Mouse (Mus musculus) forebrain, postnatal 0 days (tissue): ENCODE results near the gene Kif27. TPM values are rescaled to one million over a fixed set of nuclear protein-coding genes. Genes with fewer than 3 reads are reported as not detected.

ENCODE experiments used
- ATAC-seq: fragments of 200-750 bp; cut with Nextera tagmentation; 2 replicates; pipeline ENCODE4 v1.8.0; 2017; ENCODE audit warnings: mild to moderate bottlenecking, moderate library complexity
- DNase-seq: peaks from one replicate; pipeline ENCODE4 v3.0.0-alpha.2; 2015
- H3K27ac ChIP-seq: fragments of 300-500 bp; sonication (generic); 2 replicates; pipeline ENCODE4 v1.5.1; 2014; ENCODE audit warnings: low read depth, mild to moderate bottlenecking, antibody characterized with exemption, low read length, moderate library complexity, mixed read lengths
- H3K27me3 ChIP-seq: fragments of 300-500 bp; sonication (generic); 2 replicates; pipeline ENCODE4 v1.6.1; 2014; ENCODE audit warnings: mild to moderate bottlenecking, low read length, mixed read lengths; ENCODE audit not compliant: insufficient read depth
- H3K36me3 ChIP-seq: fragments of 300-500 bp; sonication (generic); 2 replicates; pipeline ENCODE4 v1.6.1; 2014; ENCODE audit warnings: mild to moderate bottlenecking, moderate library complexity; ENCODE audit not compliant: insufficient read depth
- H3K4me1 ChIP-seq: fragments of 300-500 bp; sonication (generic); 2 replicates; pipeline ENCODE4 v1.6.1; 2014; ENCODE audit warnings: antibody characterized with exemption; ENCODE audit not compliant: insufficient read depth
- H3K4me2 ChIP-seq: fragments of 300-500 bp; sonication (generic); 2 replicates; pipeline ENCODE4 v1.6.1; 2014; ENCODE audit warnings: low read depth, mild to moderate bottlenecking, moderate library complexity
- H3K4me3 ChIP-seq: fragments of 300-500 bp; sonication (generic); 2 replicates; pipeline ENCODE4 v1.5.1; 2014; ENCODE audit warnings: low read depth, low read length, mixed read lengths
- H3K9ac ChIP-seq: fragments of 300-500 bp; sonication (generic); 2 replicates; pipeline ENCODE4 v1.6.1; 2014; ENCODE audit warnings: mild to moderate bottlenecking
- H3K9me3 ChIP-seq: fragments of 300-500 bp; sonication (generic); 2 replicates; pipeline ENCODE4 v1.6.1; 2016; ENCODE audit warnings: low read length
- CTCF ChIP-seq: sonication (generic); IDR thresholded peaks from 2 replicates; pipeline ENCODE4 v1.5.1; 2016; ENCODE audit warnings: antibody characterized with exemption, control low read depth, low read depth
- WGBS: fragments of 180-500 bp; shearing (Covaris S2); extraction: QIAGEN DNeasy Blood & Tissue Kit; methylation state at CpG from one replicate; pipeline ENCODE4 v1.1.7; 2014; 5-methylcytosine and 5-hydroxymethylcytosine counted together
- polyA plus RNA-seq: library from polyadenylated mRNA; unstranded; fragments of >200 nt; fragmentation: Nextera tagmentation; extraction: Ambion mirVana; gene quantifications from 2 replicates; pipeline ENCODE4 v1.2.1, GENCODE M21; 2015
- total RNA-seq: library from RNA; depleted of rRNA; stranded (reverse); fragments of >200 nt; gene quantifications from 2 replicates; pipeline ENCODE4 v1.2.3, GENCODE M21; 2014

Gene Kif27
- total and polyA plus RNA-seq, 2 experiments from 2014 or later = 2.0 to 5.2 TPM

DNA sequence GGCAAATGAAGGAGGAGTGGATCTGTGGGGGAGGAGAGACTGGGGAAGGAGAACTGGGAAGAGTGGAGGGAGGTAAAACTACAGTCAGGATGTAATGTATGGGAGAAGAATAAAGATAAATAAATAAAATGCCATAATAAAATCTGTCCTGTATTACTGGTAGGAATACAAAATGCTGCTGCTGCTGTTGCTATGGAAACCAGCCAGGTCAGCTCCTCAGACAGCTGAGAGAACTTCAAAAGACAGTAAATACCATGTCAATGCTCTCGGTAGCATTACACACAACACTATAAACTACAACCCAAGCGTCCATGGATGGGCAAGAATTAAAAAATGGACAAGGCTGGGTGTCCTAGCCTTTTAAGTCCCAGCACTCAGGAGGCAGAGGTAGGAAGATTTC is 41.2 kb downstream of the Kif27 start:
- H3K27ac ChIP-seq = no peak overlapping the region; the same call in 1 of the 2 replicates

DNA sequence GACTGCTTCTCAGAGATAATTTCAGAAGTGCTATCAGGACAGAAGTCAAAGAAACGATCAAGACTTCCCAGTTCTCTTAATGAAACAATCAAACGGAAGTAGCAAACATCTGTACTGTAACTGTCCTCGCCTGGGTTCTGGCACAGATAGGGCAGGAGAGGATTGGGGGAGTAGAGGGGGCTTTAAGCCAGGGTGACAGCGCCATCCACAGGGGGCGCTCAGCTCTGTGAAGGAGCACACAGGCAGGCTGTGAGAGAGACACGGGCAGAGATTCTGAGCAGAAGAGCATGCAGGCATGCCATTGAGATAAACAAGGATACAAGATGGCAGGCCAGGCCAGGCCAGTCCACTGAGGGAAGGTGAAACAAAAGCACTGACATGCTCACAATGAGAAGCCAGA is 43.9 kb downstream of the Kif27 start:
- Histone ChIP-seq H3K9me3 (no peaks in the 10 kb centered on the region), H3K9ac (no peak overlapping the region), H3K4me2 (no peak overlapping the region), H3K27ac (no peak overlapping the region), H3K36me3 (no peaks in the 10 kb centered on the region), H3K4me3 (no peak overlapping the region), H3K27me3 (no peaks in the 10 kb centered on the region), H3K4me1 (no peaks in the 10 kb centered on the region)
- DNase-seq (no peak), ATAC-seq (no peak)
- no peak for TF ChIP-seq CTCF
- 65% methylated on average over 6 of the region's 6 CpGs for WGBS

More for the DNA sequence above, 41.2 kb downstream of the Kif27 start:
- DNase-seq (no peak), ATAC-seq (no peak)
- H3K27me3 ChIP-seq = no peaks in the 10 kb centered on the region
- no peaks in the 10 kb centered on the region for H3K4me1 ChIP-seq
- 49% methylated on average over 2 of the region's 2 CpGs for WGBS
- no peak overlapping the region for H3K4me2 ChIP-seq
- no peak overlapping the region for H3K4me3 ChIP-seq
- no peak for TF ChIP-seq CTCF
- H3K9me3 ChIP-seq = no peaks in the 10 kb centered on the region
- no peak overlapping the region for H3K9ac ChIP-seq
- H3K36me3 ChIP-seq = no peaks in the 10 kb centered on the region

DNA sequence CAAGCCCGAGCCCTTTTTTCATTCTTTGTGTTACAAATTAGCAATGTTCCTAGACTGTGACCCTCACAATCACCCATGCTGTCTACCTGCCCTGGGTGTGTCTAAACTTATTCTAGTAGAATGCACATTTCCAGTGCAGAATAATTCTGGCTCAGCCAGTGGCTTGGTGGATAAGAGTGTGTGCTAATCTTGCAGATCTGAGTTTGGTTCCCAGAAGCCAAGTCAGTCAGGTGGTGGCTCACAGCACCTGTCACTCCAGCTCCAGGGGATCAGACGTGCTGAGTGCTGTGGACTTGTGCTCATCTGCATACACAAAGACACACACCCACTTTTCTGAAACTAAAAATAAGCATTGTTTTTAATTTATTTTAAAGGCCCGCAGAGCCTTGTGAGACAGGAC is 45.2 kb downstream of the Kif27 start:
- TF ChIP-seq CTCF = no peak
- Histone ChIP-seq H3K4me2 (no peak overlapping the region), H3K27ac (no peak overlapping the region), H3K4me3 (no peak overlapping the region), H3K9ac (no peak overlapping the region), H3K9me3 (no peaks in the 10 kb centered on the region), H3K27me3 (no peaks in the 10 kb centered on the region), H3K36me3 (no peaks in the 10 kb centered on the region), H3K4me1 (no peaks in the 10 kb centered on the region)
- no peak for ATAC-seq
- DNase-seq = no peak
- WGBS = 67% methylated on average over 3 of the region's 3 CpGs

DNA sequence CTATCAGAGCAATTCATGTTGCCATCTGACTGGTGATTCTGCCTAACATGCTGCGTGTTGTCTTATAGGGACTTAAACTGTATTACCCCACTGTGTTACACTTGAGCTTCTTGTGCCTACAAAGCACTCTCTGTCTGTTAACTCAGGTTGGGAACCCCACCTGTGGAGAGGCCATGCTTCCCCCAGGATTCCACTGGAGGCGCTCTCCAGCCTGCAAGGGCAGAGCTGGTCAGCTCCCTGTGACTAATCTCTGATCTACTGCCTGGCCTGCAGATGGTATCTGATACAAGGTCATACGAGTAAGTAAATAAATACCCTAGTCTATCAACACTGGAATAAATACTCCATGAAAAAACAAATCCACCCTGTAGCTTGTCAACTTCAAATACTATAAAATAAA is 47.6 kb downstream of the Kif27 start:
- H3K9ac ChIP-seq = no peak overlapping the region
- ATAC-seq = no peak
- H3K4me1 ChIP-seq = no peaks in the 10 kb centered on the region
- no peak for DNase-seq
- H3K27me3 ChIP-seq = no peaks in the 10 kb centered on the region
- no peak overlapping the region for H3K4me3 ChIP-seq
- no peak overlapping the region for H3K4me2 ChIP-seq
- TF ChIP-seq CTCF = no peak
- no peak overlapping the region for H3K27ac ChIP-seq
- H3K9me3 ChIP-seq = no peaks in the 10 kb centered on the region
- H3K36me3 ChIP-seq = no peaks in the 10 kb centered on the region
- 50% methylated on average over 3 of the region's 3 CpGs for WGBS

DNA sequence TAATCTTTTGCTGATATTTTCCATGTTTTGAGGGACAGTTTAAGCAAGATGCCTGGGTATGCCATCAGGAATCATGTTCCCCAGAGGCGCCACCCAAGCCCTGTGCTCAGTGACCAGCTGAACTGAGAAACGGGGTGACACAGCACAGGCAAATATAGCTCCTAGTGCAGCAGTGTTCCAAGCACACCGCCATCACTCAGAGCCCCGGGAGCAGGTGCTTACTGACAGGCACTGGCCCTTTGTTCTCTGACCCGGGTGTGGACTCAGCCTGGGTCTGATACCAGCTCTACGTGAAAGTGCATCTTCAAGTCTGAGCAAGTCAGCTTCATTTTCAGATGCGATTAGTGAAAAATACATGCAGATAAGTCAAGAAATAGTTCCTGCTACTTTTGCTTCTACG is 49.4 kb downstream of the Kif27 start:
- H3K27ac ChIP-seq = no peak overlapping the region
- ATAC-seq = no peak

DNA sequence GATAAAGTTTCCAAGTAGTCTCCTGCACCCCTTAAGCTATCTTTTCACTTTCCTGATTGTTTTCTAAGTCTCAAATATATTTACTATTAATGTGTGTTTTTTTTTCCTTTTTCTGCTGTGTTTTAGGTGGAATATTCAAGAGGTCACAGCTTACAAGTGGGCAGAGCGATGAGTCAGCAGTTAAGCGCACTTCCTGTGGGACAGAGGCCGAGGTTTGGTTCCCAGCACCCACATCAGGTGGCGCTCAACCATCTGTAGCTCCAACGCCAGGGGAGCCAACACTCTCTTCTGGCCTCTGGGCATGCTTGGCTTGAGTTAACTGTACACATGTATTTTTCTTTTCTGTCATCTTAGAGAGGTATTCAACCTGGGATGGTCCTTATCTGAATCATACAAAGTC is 51.5 kb downstream of the Kif27 start:
- DNase-seq (no peak), ATAC-seq (no peak)
- H3K27me3 ChIP-seq = no peaks in the 10 kb centered on the region
- no peaks in the 10 kb centered on the region for H3K9me3 ChIP-seq
- TF ChIP-seq CTCF = no peak
- no peaks in the 10 kb centered on the region for H3K4me1 ChIP-seq
- 94% methylated on average over 5 of the region's 5 CpGs for WGBS
- no peak overlapping the region for H3K4me3 ChIP-seq
- no peaks in the 10 kb centered on the region for H3K36me3 ChIP-seq
- H3K4me2 ChIP-seq = no peak overlapping the region
- no peak overlapping the region for H3K9ac ChIP-seq
- no peak overlapping the region for H3K27ac ChIP-seq

More for the DNA sequence above, 49.4 kb downstream of the Kif27 start:
- DNase-seq = no peak
- no peak for TF ChIP-seq CTCF
- no peaks in the 10 kb centered on the region for H3K27me3 ChIP-seq
- no peaks in the 10 kb centered on the region for H3K4me1 ChIP-seq
- H3K36me3 ChIP-seq = no peaks in the 10 kb centered on the region
- H3K9me3 ChIP-seq = no peaks in the 10 kb centered on the region
- WGBS = 76% methylated on average over 8 of the region's 8 CpGs
- no peak overlapping the region for H3K9ac ChIP-seq
- no peak overlapping the region for H3K4me2 ChIP-seq
- H3K4me3 ChIP-seq = no peak overlapping the region

DNA sequence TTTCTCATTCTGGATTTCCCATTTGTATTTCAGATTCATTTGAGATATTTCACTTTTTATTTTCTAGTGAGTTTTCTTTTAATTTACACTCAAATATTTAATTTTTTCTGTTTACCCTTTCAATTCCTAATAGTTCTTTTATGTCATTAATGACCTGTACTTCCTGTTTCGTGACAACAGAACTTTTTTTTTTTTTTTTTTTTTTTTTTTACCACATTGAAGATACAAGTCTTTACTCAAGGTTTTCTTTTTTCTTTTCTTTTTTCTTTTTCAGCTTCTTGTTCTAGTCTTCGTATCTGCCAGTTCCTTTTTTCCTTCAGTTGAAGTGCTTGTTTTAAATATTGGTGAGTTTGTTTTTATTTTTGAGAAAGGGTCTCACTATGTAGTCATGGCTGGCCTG is 53.7 kb downstream of the Kif27 start:
- no peaks in the 10 kb centered on the region for H3K9me3 ChIP-seq
- H3K4me3 ChIP-seq = no peak overlapping the region
- no peaks in the 10 kb centered on the region for H3K27me3 ChIP-seq
- H3K4me2 ChIP-seq = no peak overlapping the region
- no peaks in the 10 kb centered on the region for H3K36me3 ChIP-seq
- WGBS = 92% methylated on average over 2 of the region's 2 CpGs
- H3K27ac ChIP-seq = no peak overlapping the region
- DNase-seq = no peak
- H3K9ac ChIP-seq = no peak overlapping the region
- no peaks in the 10 kb centered on the region for H3K4me1 ChIP-seq
- no peak for TF ChIP-seq CTCF
- no peak for ATAC-seq
